Mouse (Mus musculus) stomach, embryonic 16.5 days (tissue): ENCODE results near the gene Pacsin2. TPM values are rescaled to one million over a fixed set of nuclear protein-coding genes. Genes with fewer than 3 reads are reported as not detected.
A peak's percentile ranks its signal among the peaks of the same experiment; 100 is the strongest.

Experiments
- ATAC-seq: fragments of 200-750 bp; cut with Nextera tagmentation; 2 replicates; pipeline ENCODE4 v1.8.0; 2017; ENCODE audit warnings: moderate number of reproducible peaks, moderate TSS enrichment; ENCODE audit not compliant: insufficient read depth, low FRiP score
- H3K27ac ChIP-seq: fragments of 300-500 bp; sonication (generic); 2 replicates; pipeline ENCODE4 v1.5.1; 2014; ENCODE audit warnings: low read length
- H3K27me3 ChIP-seq: fragments of 300-500 bp; sonication (generic); 2 replicates; pipeline ENCODE4 v1.6.1; 2014; ENCODE audit warnings: low read length, control low read depth, mixed read lengths; ENCODE audit not compliant: control insufficient read depth, insufficient read depth
- H3K36me3 ChIP-seq: fragments of 300-500 bp; sonication (generic); 2 replicates; pipeline ENCODE4 v1.6.1; 2014; ENCODE audit warnings: low read length; ENCODE audit not compliant: control insufficient read depth, insufficient read depth
- H3K4me1 ChIP-seq: fragments of 300-500 bp; sonication (generic); 2 replicates; pipeline ENCODE4 v1.6.1; 2014; ENCODE audit warnings: low read length, control low read depth, mixed read lengths; ENCODE audit not compliant: control insufficient read depth, insufficient read depth
- H3K4me2 ChIP-seq: fragments of 300-500 bp; sonication (generic); 2 replicates; pipeline ENCODE4 v1.6.1; 2014; ENCODE audit warnings: low read depth, low read length, mixed read lengths
- H3K4me3 ChIP-seq: fragments of 300-500 bp; sonication (generic); replicated peaks from 2 replicates; pipeline ENCODE4 v1.5.1; 2014; ENCODE audit warnings: mild to moderate bottlenecking, low read length
- H3K9ac ChIP-seq: fragments of 300-500 bp; sonication (generic); 2 replicates; pipeline ENCODE4 v1.6.1; 2014; ENCODE audit warnings: low read length
- H3K9me3 ChIP-seq: fragments of 300-500 bp; sonication (generic); replicated peaks from 2 replicates; pipeline ENCODE4 v1.6.1; 2016; ENCODE audit warnings: low read length, control low read depth; ENCODE audit not compliant: control insufficient read depth
- WGBS: fragments of 180-500 bp; shearing (Covaris S2); extraction: QIAGEN DNeasy Blood & Tissue Kit; methylation state at CpG from one replicate; pipeline ENCODE4 v1.1.7; 2014; 5-methylcytosine and 5-hydroxymethylcytosine counted together
- polyA plus RNA-seq: library from polyadenylated mRNA; unstranded; fragments of >200 nt; fragmentation: Nextera tagmentation; extraction: Ambion mirVana; gene quantifications from 2 replicates; pipeline ENCODE4 v1.2.1, GENCODE M21; 2015

Gene Pacsin2
- polyA plus RNA-seq, 1 experiment from 2014 or later, result 64.5 TPM

- H3K27ac ChIP-seq, result peak overlapping the region; percentile 69
- peak; percentile 2; the same call in 1 of the 2 replicates for ATAC-seq
- H3K4me2 ChIP-seq, result peak overlapping the region; percentile 75
- H3K9ac ChIP-seq, result peak overlapping the region; percentile 95
- no peaks in the 10 kb centered on the region for H3K9me3 ChIP-seq
- no peaks in the 10 kb centered on the region for H3K36me3 ChIP-seq
- peaks cover 26% of the 10 kb centered on the region for H3K4me1 ChIP-seq
- H3K4me3 ChIP-seq, result peak overlapping the region; percentile 75
- WGBS, result 9% methylated on average over 8 of the region's 8 CpGs
- H3K27me3 ChIP-seq, result no peaks in the 10 kb centered on the region
These were observed 115.0 kb downstream of the Pacsin2 start for GRCm38 (mm10) chr15:83349225-83349953.

- no peak for ATAC-seq
- peak overlapping the region; percentile 69 for H3K27ac ChIP-seq
These were observed 115.7 kb downstream of the Pacsin2 start for GRCm38 (mm10) chr15:83348747-83349146.

GRCm38 (mm10) chr15:83345898-83346529 is 118.4 kb downstream of the Pacsin2 start:
- Histone ChIP-seq H3K4me3 (no peak overlapping the region), H3K9ac (peak overlapping the region; percentile 55; the same call in 1 of the 2 replicates), H3K9me3 (no peaks in the 10 kb centered on the region), H3K4me1 (peaks cover 28% of the 10 kb centered on the region), H3K27me3 (no peaks in the 10 kb centered on the region), H3K4me2 (no peak overlapping the region), H3K27ac (peak overlapping the region; percentile 84; the same call in 1 of the 2 replicates), H3K36me3 (peaks cover 4% of the 10 kb centered on the region; the same call in 1 of the 2 replicates)
- WGBS, result 90% methylated on average over 15 of the region's 15 CpGs
- ATAC-seq, result no peak

More at GRCm38 (mm10) chr15:83348747-83349146, 115.7 kb downstream of the Pacsin2 start:
- Histone ChIP-seq H3K4me3 (peak overlapping the region; percentile 75), H3K4me2 (peak overlapping the region; percentile 75), H3K4me1 (peaks cover 28% of the 10 kb centered on the region), H3K9me3 (no peaks in the 10 kb centered on the region), H3K36me3 (no peaks in the 10 kb centered on the region), H3K27me3 (no peaks in the 10 kb centered on the region), H3K9ac (peak overlapping the region; percentile 95)
- WGBS, result 54% methylated on average over 4 of the region's 4 CpGs

- peaks cover 25% of the 10 kb centered on the region for H3K4me1 ChIP-seq
- 55% methylated on average over 7 of the region's 7 CpGs for WGBS
- no peak overlapping the region for H3K4me3 ChIP-seq
- peak overlapping the region; percentile 21; the same call in 1 of the 2 replicates for H3K4me2 ChIP-seq
- H3K27ac ChIP-seq, result peak overlapping the region; percentile 84
- peaks cover 8% of the 10 kb centered on the region; the same call in 1 of the 2 replicates for H3K36me3 ChIP-seq
- ATAC-seq, result peak; percentile 67; the same call in 1 of the 2 replicates
- H3K9ac ChIP-seq, result peak overlapping the region; percentile 55
- no peaks in the 10 kb centered on the region for H3K9me3 ChIP-seq
- no peaks in the 10 kb centered on the region for H3K27me3 ChIP-seq
These were observed 119.5 kb downstream of the Pacsin2 start for GRCm38 (mm10) chr15:83344956-83345355.

GRCm38 (mm10) chr15:83344157-83344556 is 120.2 kb downstream of the Pacsin2 start:
- Histone ChIP-seq H3K4me2 (no peak overlapping the region), H3K9ac (peak overlapping the region; percentile 5; the same call in 1 of the 2 replicates), H3K9me3 (no peaks in the 10 kb centered on the region), H3K4me1 (peaks cover 26% of the 10 kb centered on the region), H3K36me3 (peaks cover 8% of the 10 kb centered on the region; the same call in 1 of the 2 replicates), H3K4me3 (no peak overlapping the region), H3K27me3 (no peaks in the 10 kb centered on the region), H3K27ac (peak overlapping the region; percentile 84)
- ATAC-seq, result peak; percentile 70; the same call in 1 of the 2 replicates
- 39% methylated on average over 7 of the region's 7 CpGs for WGBS

- ATAC-seq, result no peak
- peak overlapping the region; percentile 28 for H3K27ac ChIP-seq
These were observed 125.5 kb downstream of the Pacsin2 start for GRCm38 (mm10) chr15:83338908-83339307.

GRCm38 (mm10) chr15:83337903-83338870 is 126.2 kb downstream of the Pacsin2 start:
- 68% methylated on average over 8 of the region's 8 CpGs for WGBS
- peak overlapping the region; percentile 28 for H3K27ac ChIP-seq
- no peak overlapping the region for H3K9ac ChIP-seq
- no peaks in the 10 kb centered on the region for H3K27me3 ChIP-seq
- no peak overlapping the region for H3K4me3 ChIP-seq
- 0 out of 2 replicates have a peak, but pooled peaks cover 2% of the 10 kb centered on the region for H3K4me1 ChIP-seq
- ATAC-seq, result peak; percentile 88
- H3K36me3 ChIP-seq, result peaks cover 30% of the 10 kb centered on the region
- H3K9me3 ChIP-seq, result no peaks in the 10 kb centered on the region
- no peak overlapping the region for H3K4me2 ChIP-seq

More at GRCm38 (mm10) chr15:83338908-83339307, 125.5 kb downstream of the Pacsin2 start:
- Histone ChIP-seq H3K27me3 (no peaks in the 10 kb centered on the region), H3K9ac (no peak overlapping the region), H3K4me2 (no peak overlapping the region), H3K4me1 (0 out of 2 replicates have a peak, but pooled peaks cover 2% of the 10 kb centered on the region), H3K36me3 (peaks cover 22% of the 10 kb centered on the region), H3K4me3 (no peak overlapping the region), H3K9me3 (no peaks in the 10 kb centered on the region)
- WGBS, result 83% methylated on average over 6 of the region's 6 CpGs

- Histone ChIP-seq H3K9ac (no peak overlapping the region), H3K36me3 (peaks cover 33% of the 10 kb centered on the region), H3K9me3 (no peaks in the 10 kb centered on the region), H3K4me3 (no peak overlapping the region), H3K4me2 (no peak overlapping the region), H3K27me3 (no peaks in the 10 kb centered on the region), H3K27ac (no peak overlapping the region), H3K4me1 (no peaks in the 10 kb centered on the region)
- ATAC-seq, result no peak
- 76% methylated on average over 3 of the region's 3 CpGs for WGBS
These were observed 132.0 kb downstream of the Pacsin2 start for GRCm38 (mm10) chr15:83332373-83332772.
